Mouse (Mus musculus) layer of hippocampus, postnatal 10 days (tissue): ENCODE measurements around the gene Nectin2. TPM values are rescaled to one million over a fixed set of nuclear protein-coding genes. Genes with fewer than 3 reads are reported as not detected.

Experiments used
- DNase-seq, 2 experiments: peaks; one replicate each; pipeline ENCODE4 v3.0.0; 2021; ENCODE audit warnings: low spot score in 2 of 2
- total RNA-seq, 2 experiments: library from RNA; stranded (reverse); gene quantifications; 2 replicates each; pipeline ENCODE4 v1.2.3; 2021

Gene Nectin2
- total RNA-seq, 2 experiments from 2014 or later = 22.2 to 22.3 TPM

DNA sequence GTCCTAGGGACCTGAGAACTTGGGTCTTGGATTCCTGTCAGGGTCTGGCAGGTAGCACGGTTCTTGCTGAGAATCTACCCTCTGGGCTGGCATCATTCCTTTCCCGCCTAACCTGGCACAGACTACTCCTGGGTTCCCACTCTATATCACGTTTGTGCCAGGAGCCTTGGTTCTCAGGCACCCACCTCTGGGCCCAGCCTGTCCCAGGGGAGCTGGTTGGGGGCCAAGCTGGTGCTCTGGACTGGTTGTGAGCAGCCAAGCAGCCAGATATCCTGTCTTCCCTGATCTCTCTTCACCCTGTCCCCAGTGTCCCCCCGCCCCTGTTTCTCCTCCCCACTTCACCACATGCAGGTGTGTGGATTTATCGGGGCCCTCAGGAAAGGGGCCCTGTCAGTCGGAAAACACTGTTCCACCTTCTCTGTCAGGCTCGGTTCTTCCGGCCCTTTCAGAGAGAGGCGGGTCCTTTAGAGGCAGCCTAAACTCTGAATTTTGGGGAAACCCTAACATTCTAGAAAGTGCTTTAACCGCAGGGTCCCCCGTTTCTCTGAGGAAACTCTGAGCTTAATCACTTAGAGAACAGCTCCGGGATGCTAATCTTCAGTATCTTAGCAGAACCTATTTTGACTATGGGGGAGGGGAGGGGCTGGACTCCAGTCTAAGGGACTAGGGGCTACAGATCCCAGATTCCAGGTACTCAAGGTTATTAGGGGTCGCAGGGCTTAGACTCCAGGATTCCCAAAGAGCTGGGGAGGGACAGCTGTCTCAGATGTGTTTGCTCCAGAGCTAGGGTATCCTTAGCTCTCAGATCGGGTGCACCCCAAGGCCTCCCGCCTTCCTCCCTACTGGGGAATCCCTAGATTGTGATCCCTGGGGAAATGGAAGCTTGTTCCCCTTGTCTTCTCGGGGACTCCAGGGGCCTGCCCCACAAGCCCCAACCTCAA is 19.4 kb upstream of the Nectin2 start:
- no peak for DNase-seq

DNA sequence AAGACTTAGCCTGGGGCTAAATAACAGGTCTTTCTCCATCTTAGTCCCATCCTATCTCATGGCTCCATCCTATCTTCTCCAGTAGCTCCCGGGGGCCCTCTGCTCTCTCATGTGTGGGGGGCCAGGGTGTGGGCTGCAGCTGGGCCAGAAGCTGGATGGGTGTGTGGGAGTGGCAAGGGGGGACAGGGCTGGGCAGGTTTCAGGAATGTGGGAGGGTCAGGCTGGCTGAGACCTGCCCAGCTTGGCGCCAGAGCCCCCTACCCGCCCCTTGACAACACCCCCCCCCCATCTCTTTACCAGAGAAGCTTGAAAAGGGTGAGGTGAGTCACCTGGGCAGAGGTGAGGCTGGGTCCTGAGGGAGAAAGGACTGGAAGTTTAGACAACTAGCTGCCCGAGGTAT is 18.7 kb upstream of the Nectin2 start:
- DNase-seq = no peak

DNA sequence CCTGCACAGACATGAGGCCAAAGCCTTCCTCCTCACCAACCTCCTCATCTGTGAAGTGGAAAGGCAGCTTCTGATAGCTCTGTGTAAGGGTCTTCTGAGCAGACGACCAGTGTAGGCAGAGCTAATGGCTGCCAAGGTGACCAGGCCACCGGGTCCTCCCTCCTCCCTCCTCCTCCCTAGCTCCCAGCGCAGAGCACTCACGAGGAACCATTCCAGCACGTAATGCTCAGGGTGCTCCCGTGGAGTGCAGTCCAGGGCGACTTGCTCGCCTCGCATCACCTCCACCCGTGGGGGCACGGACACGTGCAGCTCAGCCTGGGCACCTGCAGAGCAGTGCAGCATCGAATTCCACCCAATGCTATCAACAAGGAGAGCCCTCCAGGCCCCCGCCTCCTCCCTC is 18.0 kb upstream of the Nectin2 start:
- no peak for DNase-seq

DNA sequence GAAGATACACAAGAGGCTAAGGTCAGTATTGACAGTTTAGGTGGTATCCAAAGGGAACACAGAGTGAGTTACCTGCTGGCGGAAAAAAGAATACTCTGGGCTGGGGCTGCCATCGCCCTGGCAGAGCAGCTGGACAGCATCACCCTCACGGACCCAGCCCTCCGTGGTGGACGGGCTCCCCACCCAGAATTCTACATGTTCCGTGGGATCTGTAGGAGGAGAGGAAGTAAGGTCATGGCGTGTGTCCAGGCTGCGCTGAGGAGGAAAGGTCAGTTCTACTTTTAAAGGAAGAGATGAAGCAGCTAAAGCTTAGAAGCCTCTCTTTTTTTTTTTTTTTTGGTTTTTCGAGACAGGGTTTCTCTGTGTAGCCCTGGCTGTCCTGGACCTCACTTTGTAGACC is 14.3 kb upstream of the Nectin2 start:
- no peak for DNase-seq

DNA sequence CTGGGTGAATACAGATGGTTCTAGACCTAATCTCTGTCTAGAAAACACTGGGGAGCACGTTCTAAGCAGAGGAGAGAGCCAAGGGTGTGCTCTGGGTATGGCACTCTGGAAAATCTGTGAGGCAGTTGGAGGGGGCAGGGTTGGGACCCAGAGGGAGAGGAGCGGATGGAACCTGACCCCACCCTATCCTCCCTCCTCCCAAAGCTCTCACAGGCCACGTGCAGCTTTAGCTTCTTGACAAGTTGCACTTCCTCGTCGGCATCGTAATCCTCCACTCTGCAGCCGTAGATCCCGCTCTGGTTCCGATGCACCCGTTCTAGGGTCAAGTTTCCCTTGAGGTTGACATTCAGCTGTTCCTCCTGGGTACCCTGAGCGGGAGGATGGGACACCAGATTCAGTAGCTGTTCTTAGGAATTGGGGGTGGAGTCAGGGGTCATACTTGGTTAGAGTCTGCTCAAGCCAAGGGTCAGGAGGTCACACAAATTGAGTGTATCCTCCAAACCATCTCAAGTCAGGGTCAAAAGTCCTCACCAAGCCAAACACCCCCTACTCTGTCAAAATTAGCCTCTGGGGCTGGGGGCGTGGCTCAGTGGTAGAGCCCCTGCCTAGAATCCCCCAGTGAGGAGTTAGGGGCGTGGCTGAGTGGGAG is 13.7 kb upstream of the Nectin2 start:
- DNase-seq = no peak

DNA sequence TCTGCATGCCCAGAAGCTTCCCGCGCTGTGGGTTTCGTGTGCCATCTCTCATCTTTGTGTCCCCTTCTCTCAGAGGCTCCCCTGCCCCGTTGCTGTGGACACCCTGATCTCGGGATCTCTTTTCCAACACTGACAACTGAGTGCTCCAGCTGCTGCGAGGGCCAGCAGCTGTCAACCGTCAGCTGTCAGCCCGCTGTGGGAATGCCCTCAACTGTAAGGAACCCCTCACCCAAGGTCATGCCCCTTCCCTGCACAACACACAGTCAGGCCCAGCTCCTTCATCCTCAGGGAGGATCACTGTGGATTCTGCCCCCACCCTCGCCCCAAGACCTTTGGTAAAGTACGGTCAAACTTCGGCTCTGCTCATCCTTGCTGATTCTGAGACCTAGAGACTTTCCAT is 12.0 kb upstream of the Nectin2 start:
- DNase-seq = no peak

DNA sequence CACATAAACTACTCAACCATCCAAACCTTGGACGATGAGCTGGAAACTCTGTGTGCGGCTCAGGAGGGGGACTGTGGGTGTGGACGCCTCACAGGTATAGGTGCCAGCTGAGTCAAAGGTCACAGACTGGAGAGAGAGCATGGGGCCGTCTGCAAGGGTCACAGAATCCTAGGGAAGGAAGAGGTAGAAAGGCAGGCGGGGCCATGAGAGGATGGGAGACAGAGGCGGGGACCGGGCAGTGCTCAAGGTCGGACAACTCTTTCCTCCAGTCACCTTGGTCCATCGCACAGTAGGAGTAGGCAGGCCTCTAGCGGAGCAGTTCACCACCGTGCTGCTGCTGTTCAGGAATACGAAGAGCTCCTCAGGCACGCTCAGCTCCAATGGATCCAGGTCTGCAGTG is 9.7 kb upstream of the Nectin2 start:
- no peak for DNase-seq

DNA sequence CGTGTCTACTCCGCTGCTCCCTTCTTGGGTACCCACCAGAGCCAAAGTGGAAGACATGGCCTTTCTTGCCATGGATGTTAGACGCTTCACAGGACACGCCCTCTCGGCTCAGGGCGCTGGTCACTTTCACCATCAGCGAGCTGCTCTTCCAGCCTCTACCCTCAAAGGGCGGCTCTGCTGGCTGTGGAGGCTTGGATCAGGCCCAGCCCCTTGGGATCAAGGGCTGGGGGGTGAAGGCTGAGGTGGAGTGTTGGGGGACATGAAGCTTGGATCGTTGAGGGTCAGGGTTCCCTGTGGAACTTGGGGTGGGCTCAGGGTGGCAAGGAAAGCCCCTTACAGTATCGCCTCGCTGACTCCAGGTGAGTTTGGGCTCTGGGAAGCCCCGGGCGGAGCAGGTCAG is 8.3 kb upstream of the Nectin2 start:
- no peak for DNase-seq

DNA sequence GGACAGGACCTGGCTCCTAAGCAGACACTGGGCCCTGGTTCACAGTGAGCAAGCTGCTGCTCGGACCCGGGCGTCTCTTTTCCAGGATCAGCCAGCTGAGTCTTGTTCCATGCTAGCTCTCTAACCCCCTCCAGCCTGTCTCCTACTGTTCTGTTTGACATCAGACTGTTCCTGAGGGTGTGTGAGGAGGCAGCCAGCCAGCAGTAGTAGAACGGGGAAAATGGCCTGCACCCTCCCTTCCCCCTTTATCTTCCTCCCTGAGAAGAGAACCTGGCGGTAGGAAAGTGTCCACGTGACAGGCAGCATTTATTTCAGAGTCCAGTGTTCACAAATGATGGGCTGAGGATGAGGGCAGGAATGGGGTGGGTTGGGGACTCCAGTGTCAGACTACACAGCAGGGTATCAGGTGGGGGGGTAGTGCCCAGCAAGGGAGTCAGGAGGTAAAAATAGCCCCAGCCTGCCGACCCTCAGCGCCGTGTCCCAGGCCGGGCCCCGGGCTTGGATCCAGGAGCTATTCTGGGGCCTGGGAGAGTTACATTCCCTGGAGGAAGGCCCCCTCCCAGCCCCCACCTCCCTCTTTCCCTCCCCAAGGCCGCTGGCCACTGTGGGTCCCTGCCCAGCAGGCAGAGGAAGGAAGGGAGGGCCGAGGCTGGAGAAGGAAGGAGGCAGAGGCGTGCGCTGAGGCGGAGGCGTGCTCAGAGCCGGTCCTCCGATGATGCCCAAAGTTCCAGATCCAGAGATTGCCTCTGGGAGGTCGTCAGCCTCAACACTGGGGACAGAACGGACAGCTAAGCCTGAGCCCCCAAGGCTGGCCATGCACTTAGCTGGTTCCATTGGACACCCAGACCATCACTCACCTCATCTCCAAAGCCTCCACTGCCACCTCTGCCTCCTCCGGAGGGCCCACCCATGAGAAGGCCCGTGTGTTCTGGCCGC is 5.8 kb upstream of the Nectin2 start:
- DNase-seq = no peak

DNA sequence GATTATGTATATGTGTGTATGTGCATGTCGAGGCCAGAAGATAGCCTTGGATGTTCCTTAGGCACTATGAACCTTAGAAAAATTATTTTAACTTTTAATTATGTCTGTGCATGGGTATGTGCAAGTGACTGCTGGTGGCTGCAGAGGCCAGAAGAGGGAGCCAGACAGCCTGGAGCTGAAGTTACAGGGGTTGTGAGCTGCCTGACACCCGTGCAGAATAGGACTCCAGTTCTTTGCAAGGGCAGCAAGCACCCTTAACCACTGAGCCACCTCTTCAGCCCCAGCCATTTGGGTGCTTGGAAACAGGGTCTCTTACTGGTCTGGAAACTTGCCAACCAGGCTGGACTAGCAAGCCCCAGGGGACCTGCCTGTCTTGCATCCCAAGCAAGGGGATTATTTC is 4.7 kb upstream of the Nectin2 start:
- no peak for DNase-seq

DNA sequence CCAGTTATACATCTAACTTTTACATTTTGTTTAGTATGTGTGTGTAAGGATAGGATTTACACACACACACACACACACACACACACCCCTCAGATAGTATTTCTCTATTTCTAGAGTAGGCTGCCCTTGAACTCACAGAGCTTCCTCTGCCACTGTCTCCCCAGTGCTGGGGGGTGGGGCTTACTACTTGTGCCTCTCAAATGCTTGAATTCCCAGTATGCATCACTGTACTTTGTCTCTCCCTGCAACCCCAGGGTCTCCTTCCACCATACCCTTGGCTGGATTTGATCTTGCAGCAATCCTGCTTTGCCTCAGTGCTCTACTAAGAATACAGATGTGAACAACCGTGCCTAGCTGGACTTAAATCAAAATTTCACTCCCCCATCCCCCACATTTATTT is 3.8 kb upstream of the Nectin2 start:
- no peak for DNase-seq

DNA sequence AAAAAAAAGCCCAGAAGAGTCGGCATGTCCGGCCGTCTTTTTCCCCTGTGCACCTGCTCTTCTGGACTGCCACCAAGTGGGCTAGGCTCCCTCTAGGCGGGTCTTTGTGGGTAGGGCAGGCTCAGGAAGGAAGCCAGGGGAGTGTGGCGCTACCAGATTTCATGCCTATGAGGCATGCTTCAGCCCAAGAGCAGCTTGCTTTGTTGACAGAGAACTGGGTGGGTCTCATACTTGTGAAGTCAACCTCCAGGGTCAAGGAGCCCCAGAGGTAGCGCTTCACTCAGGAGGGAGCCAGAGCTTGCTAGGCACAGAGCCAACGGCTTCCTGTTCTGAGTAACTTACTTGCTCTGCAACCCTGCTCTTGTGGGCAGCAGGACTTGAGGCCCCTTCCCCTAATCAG is 3.3 kb upstream of the Nectin2 start:
- no peak for DNase-seq

DNA sequence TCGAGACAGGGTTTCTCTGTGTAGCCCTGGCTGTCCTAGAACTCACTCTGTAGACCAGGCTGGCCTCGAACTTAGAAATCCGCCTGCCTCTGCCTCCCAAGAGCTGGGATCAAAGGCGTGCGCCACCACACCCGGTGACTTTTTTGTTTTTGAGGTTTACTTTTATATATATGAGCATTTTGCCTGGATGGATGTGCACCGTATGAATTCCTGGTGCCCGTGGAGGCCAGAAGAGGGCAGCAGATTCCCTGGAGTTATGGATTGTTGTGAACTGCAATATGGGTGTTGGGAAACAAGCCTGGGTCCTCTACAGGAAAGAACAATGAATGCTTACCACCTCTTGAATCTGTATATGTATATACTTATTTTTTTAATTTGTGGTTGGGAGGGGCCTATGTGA is 2.4 kb upstream of the Nectin2 start:
- no peak for DNase-seq

DNA sequence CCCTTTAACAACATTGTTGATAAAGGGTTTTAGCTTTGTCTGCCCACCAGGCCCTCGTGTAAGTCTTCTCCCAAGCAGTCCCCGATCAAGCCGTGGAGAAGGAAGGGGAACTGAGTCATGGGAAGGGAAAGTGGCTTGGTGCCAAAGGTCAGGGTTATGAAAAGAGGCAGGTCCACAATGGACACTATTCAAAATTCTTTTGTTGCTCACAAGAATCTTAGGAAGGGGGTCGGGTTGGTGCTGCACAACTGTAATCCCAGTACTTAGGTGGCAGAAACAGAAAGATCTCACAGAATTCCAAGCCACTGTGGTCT is 744 bp upstream of the Nectin2 start:
- no peak for DNase-seq

DNA sequence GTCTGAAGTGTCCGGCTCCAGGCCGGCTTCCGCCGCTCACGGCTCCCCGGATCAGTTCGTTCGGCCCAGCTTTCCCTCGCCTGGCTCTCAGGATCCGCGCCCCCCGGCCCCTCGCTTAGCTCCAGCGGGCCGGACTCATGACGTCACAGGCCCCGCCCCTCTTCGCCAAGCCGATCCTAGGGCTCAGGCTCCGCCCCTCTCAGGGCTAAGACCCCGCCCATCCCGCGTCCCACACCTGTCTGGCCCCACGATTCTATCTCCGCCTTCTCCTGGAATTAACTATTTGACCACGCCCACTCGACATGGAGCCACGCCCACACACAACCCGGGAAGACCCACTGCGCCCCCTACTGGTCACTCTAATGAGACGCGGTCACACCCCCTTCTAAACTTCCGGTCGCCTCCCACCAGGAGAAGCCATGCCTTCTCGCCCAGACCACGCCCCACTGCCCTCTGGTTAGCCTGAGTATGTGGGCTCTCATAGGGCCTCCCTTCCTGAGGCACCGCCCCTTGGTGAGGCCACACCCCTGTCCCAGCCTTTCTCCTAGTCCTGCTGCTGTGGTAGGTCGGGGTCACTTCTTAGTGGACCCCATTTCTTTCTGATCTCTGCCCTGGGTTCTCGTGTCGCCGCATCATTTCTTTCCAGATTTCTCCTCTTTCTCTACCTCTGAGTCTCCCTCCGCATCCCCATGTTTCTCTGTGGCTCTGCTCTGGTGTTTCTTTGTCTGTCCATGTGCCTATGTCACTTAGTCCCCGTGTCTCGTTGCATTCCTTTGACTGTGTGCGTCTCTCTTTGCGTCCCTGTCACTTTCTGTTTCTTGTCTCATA is 680 bp downstream of the Nectin2 start:
- peak; percentile 99 for DNase-seq

DNA sequence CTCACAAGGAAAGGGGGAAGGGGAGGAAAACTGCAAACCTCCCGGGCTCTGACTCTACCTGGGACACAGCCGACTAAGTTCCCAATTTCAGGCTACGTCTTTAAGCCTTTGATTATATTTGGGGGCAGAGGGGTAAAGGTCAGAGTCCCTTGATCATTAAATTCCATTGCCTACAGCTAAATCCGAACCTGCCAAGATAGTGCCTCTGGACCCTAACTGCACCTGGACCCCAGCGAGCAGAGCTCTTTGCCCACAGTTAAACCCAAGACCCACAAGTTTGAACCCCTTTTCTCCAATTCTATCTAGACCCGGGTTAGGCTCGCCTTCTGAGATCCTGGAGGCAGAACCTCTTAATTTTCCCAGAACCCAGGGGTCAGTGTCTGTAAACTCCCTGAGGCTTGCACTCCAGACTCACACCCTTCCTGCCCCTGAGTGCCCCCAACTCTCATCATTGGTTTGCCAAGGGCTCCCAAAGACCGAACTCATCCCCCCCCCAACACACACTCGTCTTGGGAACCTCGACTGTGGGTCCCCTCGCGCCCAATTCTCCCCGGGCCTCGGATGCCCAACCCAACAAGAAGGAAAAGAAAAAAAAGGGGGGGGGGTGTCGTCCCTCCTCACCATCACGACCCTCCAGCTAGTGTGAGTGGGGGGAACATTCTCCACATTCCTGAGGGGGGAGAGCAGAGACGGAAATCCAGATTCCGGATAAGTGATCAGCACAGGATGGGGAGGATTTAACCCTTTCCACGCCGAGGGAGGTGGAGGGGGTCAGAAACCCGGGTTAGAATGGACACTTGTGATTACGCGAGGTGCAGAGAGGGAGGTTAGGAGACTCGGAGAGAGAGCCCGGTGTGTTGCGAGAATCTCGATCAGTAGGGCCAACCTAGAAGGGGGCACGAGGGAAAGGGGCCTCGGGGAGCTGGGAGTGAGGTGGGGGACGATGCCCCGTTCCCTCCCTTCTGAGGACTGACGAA is 1.8 kb downstream of the Nectin2 start:
- peak; percentile 52 to 59 for DNase-seq

DNA sequence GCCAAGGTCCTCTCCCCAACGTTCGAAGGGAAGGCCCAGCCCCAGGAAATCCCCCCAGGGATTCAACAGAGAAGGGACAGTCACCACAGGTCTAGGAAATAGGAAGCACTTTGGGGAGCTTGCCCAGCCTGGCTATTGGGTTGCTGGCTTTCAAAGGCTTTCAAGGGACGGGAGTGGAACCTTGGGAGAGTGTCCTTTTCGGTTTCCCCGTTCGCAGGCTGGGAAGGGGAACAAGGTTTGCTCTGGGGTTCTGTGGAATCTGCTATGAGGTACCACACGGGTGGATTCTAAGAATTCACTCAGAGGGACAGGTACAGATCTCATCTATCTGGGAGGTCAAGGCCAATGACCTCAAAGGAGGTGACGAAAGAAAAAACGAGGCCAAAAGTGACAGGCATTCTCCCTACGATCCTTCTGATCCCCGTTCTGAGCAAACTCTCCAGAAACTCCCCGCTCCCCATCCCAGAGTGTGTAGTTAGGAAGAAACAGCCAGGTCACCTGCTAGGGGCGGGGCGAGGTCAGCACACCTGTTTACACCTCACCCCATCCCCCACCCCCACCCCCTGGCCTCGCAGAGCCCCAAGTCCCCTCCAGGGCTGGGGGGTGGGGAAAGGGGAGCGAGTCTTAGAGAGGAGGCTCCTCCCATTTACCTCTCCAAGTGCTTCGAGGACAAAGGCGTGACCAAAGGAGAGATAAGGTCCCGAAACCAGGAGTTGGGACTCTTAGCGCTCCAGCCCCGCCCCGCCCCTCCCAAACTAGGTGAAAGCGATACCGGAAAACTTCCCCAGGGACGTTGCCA is 2.7 kb downstream of the Nectin2 start:
- no peak for DNase-seq

DNA sequence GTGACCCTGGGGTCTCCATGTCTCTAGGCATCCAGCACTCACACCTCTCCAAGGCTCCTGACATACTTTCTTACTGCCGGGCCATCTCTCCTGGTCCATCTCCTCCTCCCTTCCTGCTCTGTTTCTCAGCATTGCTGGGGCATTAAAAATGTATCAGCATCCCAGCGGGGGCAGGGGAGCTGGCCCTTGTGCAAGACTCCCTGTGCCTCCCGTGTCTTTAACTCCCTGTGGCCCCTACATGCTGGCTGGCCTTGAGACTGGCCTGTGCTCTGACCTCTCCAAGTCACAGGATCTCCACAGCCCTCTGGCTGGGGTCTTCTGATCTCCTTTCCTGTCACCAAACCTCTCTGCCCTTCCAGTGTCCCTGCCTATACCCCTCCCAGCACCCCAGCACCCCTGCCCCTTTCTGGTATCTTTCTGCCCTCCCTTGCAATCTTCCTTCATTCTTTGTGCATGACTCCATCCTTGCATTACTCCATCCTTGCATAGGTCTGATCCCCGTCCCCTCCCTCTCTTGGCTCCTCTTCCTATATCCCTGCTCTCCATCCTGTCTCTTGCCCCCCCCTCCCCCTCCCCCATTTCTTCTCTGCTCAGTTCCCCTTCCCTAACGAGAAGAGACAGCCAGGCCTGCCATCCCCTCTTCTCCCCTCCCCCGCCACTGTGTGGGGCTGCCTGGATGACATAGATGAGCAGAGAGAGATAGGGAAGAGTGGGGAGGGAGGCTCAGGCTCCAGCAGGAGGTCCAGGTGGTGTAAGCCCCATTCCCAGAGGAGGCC is 3.7 kb downstream of the Nectin2 start:
- DNase-seq = no peak
